8 mouse cellular contexts compared by ENCODE assay signal in genomic region chr16:30653806-30654205, GRCm38 (mm10). TPM values are rescaled to one million over a fixed set of nuclear protein-coding genes. Genes with fewer than 3 reads are reported as not detected.
DNase-seq lines count a peak whose midpoint lies in the region; ATAC-seq lines count a peak whose summit lies in the region.

No protein-coding gene starts in this region.

- peak; percentile 44 for DNase-seq in MN1 (ENCODE audit: low spot score)
- peak; percentile 38 for DNase-seq in cerebellum, adult 9-10 months
- DNase-seq in heart, postnatal 10 days = peak; percentile 84 to 86
- DNase-seq in right cerebral cortex, postnatal 14 days = peak; percentile 57
- no peak for DNase-seq in retina, postnatal 1 day

- H3K27ac ChIP-seq in hindbrain, embryonic 15.5 days (replicated peaks) = 0 out of 2 replicates have a peak overlapping the region, but pooled peaks have one; percentile 11
- H3K27ac ChIP-seq in hindbrain, embryonic 12.5 days = no peak overlapping the region
- no peak overlapping the region for H3K27ac ChIP-seq in midbrain, embryonic 16.5 days (ENCODE audit: low read length)

- H3K4me3 ChIP-seq in hindbrain, embryonic 15.5 days = no peak overlapping the region
- no peak overlapping the region for H3K4me3 ChIP-seq in hindbrain, embryonic 12.5 days
- H3K4me3 ChIP-seq in midbrain, embryonic 16.5 days (ENCODE audit: low read depth, low read length) = no peak overlapping the region

- intact Hi-C loops in heart, postnatal 10 days (cut with DNase I) = loop anchor here (2.0 to 5.0 kb wide), 3 partner anchors 35 to 52 kb away; no protein-coding TSS in a partner anchor

- H3K4me1 ChIP-seq in hindbrain, embryonic 15.5 days (replicated peaks) = peaks cover 10% of the 10 kb centered on the region; the same call in 1 of the 2 replicates
- H3K4me1 ChIP-seq in hindbrain, embryonic 12.5 days = peaks cover 9% of the 10 kb centered on the region
- peaks cover 4% of the 10 kb centered on the region; the same call in 1 of the 2 replicates for H3K4me1 ChIP-seq in midbrain, embryonic 16.5 days (ENCODE audit: control insufficient read depth, insufficient read depth, low read length)

- H3K36me3 ChIP-seq in hindbrain, embryonic 15.5 days = no peaks in the 10 kb centered on the region
- H3K36me3 ChIP-seq in hindbrain, embryonic 12.5 days = no peaks in the 10 kb centered on the region
- H3K36me3 ChIP-seq in midbrain, embryonic 16.5 days (ENCODE audit: control insufficient read depth, insufficient read depth, low read length) = no peaks in the 10 kb centered on the region

- 70% methylated on average over 5 of the region's 5 CpGs for WGBS in hindbrain, embryonic 15.5 days
- WGBS in hindbrain, embryonic 12.5 days = 86% methylated on average over 5 of the region's 5 CpGs
- 78% methylated on average over 5 of the region's 5 CpGs for WGBS in midbrain, embryonic 16.5 days

- ATAC-seq in hindbrain, embryonic 15.5 days (ENCODE audit: low FRiP score, low read depth) = no peak
- ATAC-seq in hindbrain, embryonic 12.5 days (ENCODE audit: low FRiP score) = no peak
- ATAC-seq in midbrain, embryonic 16.5 days = no peak

- no peak overlapping the region for H3K4me2 ChIP-seq in hindbrain, embryonic 15.5 days
- H3K4me2 ChIP-seq in hindbrain, embryonic 12.5 days (replicated peaks) = no peak overlapping the region
- no peak overlapping the region for H3K4me2 ChIP-seq in midbrain, embryonic 16.5 days (ENCODE audit: low read length)

- no peak overlapping the region for H3K9ac ChIP-seq in hindbrain, embryonic 15.5 days
- no peak overlapping the region for H3K9ac ChIP-seq in hindbrain, embryonic 12.5 days
- H3K9ac ChIP-seq in midbrain, embryonic 16.5 days (ENCODE audit: low read depth, low read length) = no peak overlapping the region

- H3K9me3 ChIP-seq in hindbrain, embryonic 15.5 days = peaks cover 4% of the 10 kb centered on the region; the same call in 1 of the 2 replicates
- H3K9me3 ChIP-seq in hindbrain, embryonic 12.5 days (replicated peaks) = peaks cover 4% of the 10 kb centered on the region; the same call in 1 of the 2 replicates
- no peaks in the 10 kb centered on the region for H3K9me3 ChIP-seq in midbrain, embryonic 16.5 days (replicated peaks; ENCODE audit: control insufficient read depth, low read length, poor library complexity, severe bottlenecking)

- no peaks in the 10 kb centered on the region for H3K27me3 ChIP-seq in hindbrain, embryonic 15.5 days
- no peaks in the 10 kb centered on the region for H3K27me3 ChIP-seq in hindbrain, embryonic 12.5 days
- no peaks in the 10 kb centered on the region for H3K27me3 ChIP-seq in midbrain, embryonic 16.5 days (ENCODE audit: control insufficient read depth, insufficient read depth, low read depth, low read length)

RNA-seq across cellular contexts. Expression of gene Fam43a, which starts 54.3 kb away (rescaled TPM):
- 19.6 and 21.6 TPM in 2 replicates for polyA plus RNA-seq in hindbrain, embryonic 15.5 days (2015; fragmentation: Nextera tagmentation; extraction: Ambion mirVana)
- 17.5 and 17.6 TPM in 2 replicates for polyA plus RNA-seq in hindbrain, embryonic 12.5 days (2016; fragmentation: Nextera tagmentation; extraction: Ambion mirVana)
- 10 to 100 TPM; 40.3 to 46.5 TPM for total RNA-seq in heart, postnatal 10 days (2021)
- 15.6 and 15.8 TPM in 2 replicates for polyA plus RNA-seq in midbrain, embryonic 16.5 days (2015; fragmentation: Nextera tagmentation; extraction: Ambion mirVana)
